Mouse (Mus musculus) frontal cortex, postnatal 10 days (tissue): ENCODE data around the gene Crybg3.

Experiments used
- DNase-seq, 2 experiments: peaks; one replicate each; pipeline ENCODE4 v3.0.0; 2022; ENCODE audit warnings: low spot score in 2 of 2, mixed read lengths in 1 of 2

Crybg3 gene

GRCm38 (mm10) chr16:59579237-59579636 lies 21.5 kb downstream of the Crybg3 start:
- no peak for DNase-seq

- DNase-seq: no peak
Observed at GRCm38 (mm10) chr16:59573961-59574360, 26.8 kb downstream of the Crybg3 start.

DNA sequence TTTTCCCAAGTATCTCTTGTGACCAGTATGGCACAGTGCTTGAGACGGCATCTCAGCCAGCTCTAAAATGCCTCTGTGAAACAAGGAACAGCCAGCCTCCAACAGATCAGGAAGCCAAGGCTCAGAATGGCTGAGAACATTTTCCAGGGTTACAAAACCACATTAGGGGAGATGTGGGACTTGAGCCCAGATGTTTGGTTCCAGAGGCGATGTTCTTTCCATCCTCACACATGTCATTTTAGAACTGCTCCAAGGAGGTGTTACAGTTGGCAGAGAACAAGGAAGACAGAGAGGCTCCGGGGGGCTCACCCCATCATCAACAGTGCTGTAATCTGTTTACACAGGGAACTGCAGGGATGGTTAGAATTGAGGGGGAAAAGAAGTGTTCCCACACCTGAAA lies 28.1 kb downstream of the Crybg3 start:
- DNase-seq: no peak

GRCm38 (mm10) chr16:59570807-59571206 lies 30.0 kb downstream of the Crybg3 start:
- no peak for DNase-seq

DNA sequence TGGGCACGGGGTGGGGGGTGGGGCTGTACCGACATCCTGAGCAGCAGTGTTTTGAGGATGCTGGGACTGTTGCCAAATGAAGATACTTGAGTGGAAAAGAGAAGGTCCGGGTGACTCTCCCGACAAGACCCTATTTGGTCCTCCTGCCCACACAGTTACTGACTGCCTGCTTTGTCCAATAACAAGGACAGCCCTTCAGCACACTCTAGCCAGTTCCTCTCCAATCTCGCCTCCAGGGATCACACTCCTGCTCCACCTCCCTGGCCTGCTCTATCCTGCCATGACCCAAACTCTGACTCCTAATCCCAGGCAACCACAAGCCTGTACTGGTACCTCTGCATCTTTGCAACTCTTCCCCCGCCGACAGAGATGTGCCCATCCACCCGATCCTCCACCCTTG lies 30.9 kb downstream of the Crybg3 start:
- DNase-seq: no peak

- DNase-seq: no peak
Observed at GRCm38 (mm10) chr16:59567721-59568381, 32.9 kb downstream of the Crybg3 start.

DNA sequence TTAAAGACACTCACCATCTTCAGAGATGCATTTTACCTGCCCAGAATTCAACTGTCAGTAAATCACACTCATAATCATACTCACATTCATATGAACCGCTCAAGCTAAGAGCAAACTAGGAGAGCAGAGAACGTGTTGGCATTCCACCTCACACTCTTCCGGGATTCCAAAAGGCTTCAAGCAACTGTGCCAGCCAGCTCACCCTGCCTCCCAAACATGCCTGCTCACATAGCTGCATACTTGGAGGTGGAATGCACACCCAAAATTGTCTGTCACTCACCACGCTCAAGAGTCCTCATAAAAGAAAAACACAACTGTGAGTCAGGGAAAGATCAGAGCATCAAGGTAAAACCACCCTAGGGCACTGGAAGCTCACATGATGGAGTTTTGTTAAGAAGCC lies 34.3 kb downstream of the Crybg3 start:
- DNase-seq: no peak

GRCm38 (mm10) chr16:59565631-59566030 lies 35.1 kb downstream of the Crybg3 start:
- DNase-seq: no peak

DNA sequence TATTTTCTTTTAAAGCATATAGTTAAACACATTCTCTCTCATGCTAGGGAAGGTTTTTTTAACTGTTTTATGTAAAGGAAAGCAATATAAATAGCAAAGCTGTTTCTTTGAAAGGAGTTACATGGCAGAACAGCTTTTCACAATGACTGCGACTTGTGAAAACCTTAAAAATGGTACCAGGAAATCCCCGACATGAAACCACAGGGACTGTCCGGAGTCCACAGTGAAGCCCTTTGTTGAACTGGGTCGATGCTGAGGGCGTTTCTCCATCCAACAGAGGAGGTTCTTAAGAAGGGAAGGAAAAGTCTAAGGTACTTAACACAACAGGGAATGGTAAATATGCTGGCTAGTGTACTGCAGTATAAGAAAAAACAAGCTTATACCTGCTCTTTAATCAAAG lies 36.8 kb downstream of the Crybg3 start:
- DNase-seq: no peak

- no peak for DNase-seq
Observed at GRCm38 (mm10) chr16:59559300-59560200, 41.2 kb downstream of the Crybg3 start.

- no peak for DNase-seq
Observed at GRCm38 (mm10) chr16:59558916-59559299, 41.9 kb downstream of the Crybg3 start.

- no peak for DNase-seq
Observed at GRCm38 (mm10) chr16:59553490-59554161, 47.2 kb downstream of the Crybg3 start.

DNA sequence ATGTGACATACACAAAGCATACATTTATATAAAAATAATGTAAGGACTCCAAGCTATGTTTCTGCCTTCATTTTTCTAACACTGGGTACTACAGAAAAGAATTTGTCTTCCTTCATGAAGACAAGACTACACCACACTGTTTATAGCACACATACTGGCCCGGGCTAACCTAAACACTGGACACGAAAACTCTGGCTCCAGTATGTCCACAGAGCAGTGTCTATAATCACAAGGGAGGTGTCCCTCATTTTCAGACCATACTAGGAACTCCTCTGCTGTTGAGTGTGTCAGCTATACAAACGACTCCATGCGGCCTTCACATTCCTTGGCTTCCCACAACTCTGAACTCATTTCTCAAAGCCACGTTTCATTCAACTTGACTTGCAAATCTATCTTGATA lies 49.3 kb downstream of the Crybg3 start:
- no peak for DNase-seq

DNA sequence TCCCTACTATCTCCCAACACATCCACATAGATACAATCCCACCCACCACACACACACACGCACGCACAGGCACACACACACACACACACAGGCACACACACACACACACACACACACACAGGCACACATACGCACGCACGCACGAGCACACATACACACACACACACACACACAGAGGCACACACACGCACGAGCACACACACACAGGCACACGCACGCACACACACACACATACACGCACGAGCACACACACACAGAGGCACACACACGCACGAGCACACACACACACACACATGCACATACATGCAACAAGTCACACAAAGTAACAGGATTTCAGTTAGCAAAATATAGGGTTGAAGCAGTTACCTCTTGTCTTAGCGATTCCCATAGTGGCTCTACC lies 51.1 kb downstream of the Crybg3 start:
- no peak for DNase-seq

- DNase-seq: no peak
Observed at GRCm38 (mm10) chr16:59548582-59548947, 52.2 kb downstream of the Crybg3 start.

GRCm38 (mm10) chr16:59547887-59548581 lies 52.7 kb downstream of the Crybg3 start:
- peak; percentile 42 to 52 for DNase-seq

- no peak for DNase-seq
Observed at GRCm38 (mm10) chr16:59547466-59547865, 53.3 kb downstream of the Crybg3 start.

DNA sequence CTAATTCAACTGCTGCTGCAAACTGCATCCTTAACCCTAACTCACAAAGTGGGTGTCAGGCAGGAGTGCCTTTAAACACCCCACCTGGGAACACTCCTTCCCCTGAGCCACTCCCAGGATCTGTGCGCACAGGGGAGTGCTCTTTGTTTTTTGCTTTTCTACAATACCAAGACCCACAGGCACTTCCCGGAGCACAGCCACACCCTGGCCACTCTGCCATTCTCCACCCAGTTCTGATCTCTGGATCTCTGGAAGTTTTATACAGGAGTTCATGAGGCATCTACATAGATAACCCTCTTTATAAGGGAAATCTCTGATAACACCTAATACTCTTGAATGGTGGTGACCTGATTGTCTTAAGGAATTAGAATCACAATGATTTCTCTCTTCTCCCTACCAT lies 55.4 kb downstream of the Crybg3 start:
- no peak for DNase-seq

DNA sequence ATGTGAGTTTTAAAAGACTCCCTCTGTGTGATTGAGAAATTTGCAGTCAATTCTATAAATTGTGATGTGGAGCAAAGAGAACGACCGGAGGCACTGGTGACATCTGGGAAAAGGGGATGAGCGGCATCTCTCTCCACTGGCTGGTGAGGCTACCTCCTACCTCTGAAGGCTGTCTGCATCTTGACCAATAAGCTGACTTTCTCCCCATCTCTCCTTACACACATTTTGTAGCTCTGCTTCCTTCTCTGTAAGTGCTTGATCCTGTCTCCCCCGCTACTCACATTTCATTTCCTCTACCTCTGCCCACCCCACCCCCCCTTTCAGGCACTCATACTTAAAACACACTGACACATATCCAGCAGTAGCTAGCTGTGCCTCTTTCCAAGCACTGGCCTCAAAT lies 59.4 kb downstream of the Crybg3 start:
- DNase-seq: no peak

DNA sequence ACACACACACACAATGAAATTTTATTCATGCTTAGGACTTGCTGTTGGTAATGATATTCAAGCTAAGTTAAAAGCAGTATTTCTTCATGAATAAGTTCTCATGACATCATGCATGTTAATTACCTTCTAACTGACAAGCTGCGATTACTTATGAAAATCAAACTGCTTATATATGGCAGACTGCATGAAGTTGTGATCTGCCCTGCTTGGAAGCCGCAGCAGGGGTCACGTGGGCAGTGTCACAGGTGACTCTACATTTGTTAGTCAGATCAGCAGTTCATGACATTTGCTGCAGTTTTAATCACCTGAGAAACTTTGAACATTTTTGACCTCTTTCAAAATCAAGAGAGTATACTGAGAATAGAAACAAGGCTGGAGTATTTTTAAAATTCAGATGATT lies 59.8 kb downstream of the Crybg3 start:
- no peak for DNase-seq

DNA sequence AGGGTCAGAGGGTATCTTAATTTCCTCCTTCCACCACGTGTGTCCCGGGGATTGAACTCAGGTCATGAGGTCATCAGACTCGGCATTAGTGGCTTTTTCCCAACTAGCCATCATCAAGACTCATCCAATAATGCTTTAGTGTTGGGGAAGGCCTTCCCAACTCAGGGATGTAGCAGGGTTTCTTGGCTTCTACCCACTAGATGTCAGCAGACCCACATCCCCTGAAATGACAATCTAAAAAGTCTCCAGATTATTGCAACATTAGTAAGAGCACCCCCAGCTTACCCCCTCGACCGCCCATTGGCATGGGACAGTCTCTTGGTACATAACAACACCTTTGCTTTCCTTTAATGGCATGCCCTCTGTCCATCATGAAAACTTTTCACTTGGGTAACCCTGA lies 65.1 kb downstream of the Crybg3 start:
- DNase-seq: no peak

DNA sequence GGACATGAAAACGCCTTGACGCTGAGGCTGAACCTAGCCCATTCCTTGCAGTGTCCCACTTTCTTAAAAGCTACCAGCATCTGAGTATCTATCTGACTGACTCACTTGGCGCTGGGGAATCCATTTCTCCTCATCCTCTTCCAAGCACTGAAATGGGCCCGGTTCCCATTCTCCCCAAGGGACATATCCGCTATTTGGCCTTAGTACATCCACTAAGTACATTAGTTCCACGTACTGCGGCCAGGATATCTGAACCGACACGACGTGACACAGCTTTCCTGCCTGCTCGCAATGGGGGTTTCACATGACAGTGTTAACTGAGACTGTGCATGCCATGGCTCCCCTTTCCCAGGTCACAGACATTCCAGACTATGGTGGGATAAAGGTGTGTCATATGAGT lies 66.4 kb downstream of the Crybg3 start:
- no peak for DNase-seq
